Mouse (Mus musculus): Measurements from ENCODE around the gene Taf1b. TPM values are rescaled to one million over a fixed set of nuclear protein-coding genes. Genes with fewer than 3 reads are reported as not detected.
"Not testable (repeated sequence)": the region's sequence is repeated elsewhere in the genome, so short reads cannot be mapped to it uniquely, and the experiment has no call there.

Gene Taf1b
- polyA plus RNA-seq (2015; fragmentation: Nextera tagmentation; extraction: Ambion mirVana): 36.1 and 37.9 TPM in 2 replicates

GRCm38 (mm10) chr12:24498150-24498840, at the start of gene Taf1b:
Gene Taf1b, plus strand, starts transcription at chr12:24498359.
- ATAC-seq: peak; percentile 90
- H3K4me1 ChIP-seq (ENCODE audit: control insufficient read depth, insufficient read depth, low read length): no peaks in the 10 kb centered on the region
- H3K9ac ChIP-seq (ENCODE audit: low read depth, low read length): peak within 1 kb of the TSS; percentile 88
- peak within 1 kb of the TSS; percentile 74 for H3K4me3 ChIP-seq (ENCODE audit: low read depth, low read length)
- peak within 1 kb of the TSS; percentile 58 for H3K4me2 ChIP-seq (ENCODE audit: low read length)
- peak within 1 kb of the TSS; percentile 54 for H3K27ac ChIP-seq (ENCODE audit: low read length)
- H3K36me3 ChIP-seq (ENCODE audit: control insufficient read depth, insufficient read depth, low read length): no peaks in the 10 kb centered on the region
- no peaks in the 10 kb centered on the region for H3K27me3 ChIP-seq (ENCODE audit: control insufficient read depth, insufficient read depth, low read depth, low read length)
- no peaks in the 10 kb centered on the region for H3K9me3 ChIP-seq (replicated peaks; ENCODE audit: control insufficient read depth, low read length, poor library complexity, severe bottlenecking)
- 9% methylated on average over 31 of the region's 31 CpGs for WGBS

GRCm38 (mm10) chr12:24460406-24460805, 37.8 kb upstream of the Taf1b start:
- no peaks in the 10 kb centered on the region for H3K9me3 ChIP-seq (replicated peaks; ENCODE audit: control insufficient read depth, low read length, poor library complexity, severe bottlenecking)
- WGBS: 93% methylated on average over 10 of the region's 10 CpGs
- H3K4me2 ChIP-seq (ENCODE audit: low read length): no peak overlapping the region
- H3K27me3 ChIP-seq (ENCODE audit: control insufficient read depth, insufficient read depth, low read depth, low read length): no peaks in the 10 kb centered on the region
- no peak overlapping the region for H3K4me3 ChIP-seq (ENCODE audit: low read depth, low read length)
- H3K36me3 ChIP-seq (ENCODE audit: control insufficient read depth, insufficient read depth, low read length): no peaks in the 10 kb centered on the region
- H3K4me1 ChIP-seq (ENCODE audit: control insufficient read depth, insufficient read depth, low read length): no peaks in the 10 kb centered on the region
- H3K27ac ChIP-seq (ENCODE audit: low read length): no peak overlapping the region
- H3K9ac ChIP-seq (ENCODE audit: low read depth, low read length): no peak overlapping the region
- no peak for ATAC-seq

GRCm38 (mm10) chr12:24462121-24462520, 36.0 kb upstream of the Taf1b start:
- not testable (repeated sequence) for H3K9ac ChIP-seq (ENCODE audit: low read depth, low read length); ATAC-seq; H3K4me1 ChIP-seq (ENCODE audit: control insufficient read depth, insufficient read depth, low read length); H3K36me3 ChIP-seq (ENCODE audit: control insufficient read depth, insufficient read depth, low read length); H3K27ac ChIP-seq (ENCODE audit: low read length); H3K4me3 ChIP-seq (ENCODE audit: low read depth, low read length); H3K27me3 ChIP-seq (ENCODE audit: control insufficient read depth, insufficient read depth, low read depth, low read length); H3K9me3 ChIP-seq (replicated peaks; ENCODE audit: control insufficient read depth, low read length, poor library complexity, severe bottlenecking); H3K4me2 ChIP-seq (ENCODE audit: low read length)
- 41% methylated on average over 4 of the region's 4 CpGs for WGBS

- not testable (repeated sequence) for H3K36me3 ChIP-seq (ENCODE audit: control insufficient read depth, insufficient read depth, low read length); H3K9ac ChIP-seq (ENCODE audit: low read depth, low read length); H3K4me2 ChIP-seq (ENCODE audit: low read length); H3K27ac ChIP-seq (ENCODE audit: low read length); H3K9me3 ChIP-seq (replicated peaks; ENCODE audit: control insufficient read depth, low read length, poor library complexity, severe bottlenecking); H3K4me3 ChIP-seq (ENCODE audit: low read depth, low read length); H3K4me1 ChIP-seq (ENCODE audit: control insufficient read depth, insufficient read depth, low read length); ATAC-seq; H3K27me3 ChIP-seq (ENCODE audit: control insufficient read depth, insufficient read depth, low read depth, low read length)
- WGBS: 89% methylated on average over 6 of the region's 6 CpGs
Measured at GRCm38 (mm10) chr12:24463490-24463889, 34.7 kb upstream of the Taf1b start.

- ATAC-seq: no peak
- Histone ChIP-seq H3K4me3 (ENCODE audit: low read depth, low read length) (no peak overlapping the region), H3K27me3 (ENCODE audit: control insufficient read depth, insufficient read depth, low read depth, low read length) (no peaks in the 10 kb centered on the region), H3K4me1 (ENCODE audit: control insufficient read depth, insufficient read depth, low read length) (no peaks in the 10 kb centered on the region), H3K4me2 (ENCODE audit: low read length) (no peak overlapping the region), H3K36me3 (ENCODE audit: control insufficient read depth, insufficient read depth, low read length) (no peaks in the 10 kb centered on the region), H3K9me3 (replicated peaks; ENCODE audit: control insufficient read depth, low read length, poor library complexity, severe bottlenecking) (no peaks in the 10 kb centered on the region), H3K27ac (ENCODE audit: low read length) (no peak overlapping the region), H3K9ac (ENCODE audit: low read depth, low read length) (no peak overlapping the region)
- WGBS: 88% methylated on average over 2 of the region's 2 CpGs
Measured at GRCm38 (mm10) chr12:24468966-24469365, 29.2 kb upstream of the Taf1b start.

- WGBS: 21% methylated on average over 4 of the region's 4 CpGs
- Histone ChIP-seq H3K4me2 (ENCODE audit: low read length) (no peak overlapping the region), H3K27ac (ENCODE audit: low read length) (no peak overlapping the region), H3K4me1 (ENCODE audit: control insufficient read depth, insufficient read depth, low read length) (no peaks in the 10 kb centered on the region), H3K36me3 (ENCODE audit: control insufficient read depth, insufficient read depth, low read length) (no peaks in the 10 kb centered on the region), H3K9ac (ENCODE audit: low read depth, low read length) (no peak overlapping the region), H3K4me3 (ENCODE audit: low read depth, low read length) (no peak overlapping the region), H3K27me3 (ENCODE audit: control insufficient read depth, insufficient read depth, low read depth, low read length) (no peaks in the 10 kb centered on the region), H3K9me3 (replicated peaks; ENCODE audit: control insufficient read depth, low read length, poor library complexity, severe bottlenecking) (no peaks in the 10 kb centered on the region)
- ATAC-seq: no peak
Measured at GRCm38 (mm10) chr12:24470943-24471342, 27.2 kb upstream of the Taf1b start.

GRCm38 (mm10) chr12:24473221-24473620, 24.9 kb upstream of the Taf1b start:
- no peak overlapping the region for H3K9ac ChIP-seq (ENCODE audit: low read depth, low read length)
- no peaks in the 10 kb centered on the region for H3K9me3 ChIP-seq (replicated peaks; ENCODE audit: control insufficient read depth, low read length, poor library complexity, severe bottlenecking)
- no peak overlapping the region for H3K4me3 ChIP-seq (ENCODE audit: low read depth, low read length)
- H3K4me2 ChIP-seq (ENCODE audit: low read length): no peak overlapping the region
- H3K36me3 ChIP-seq (ENCODE audit: control insufficient read depth, insufficient read depth, low read length): no peaks in the 10 kb centered on the region
- H3K27ac ChIP-seq (ENCODE audit: low read length): no peak overlapping the region
- no peaks in the 10 kb centered on the region for H3K27me3 ChIP-seq (ENCODE audit: control insufficient read depth, insufficient read depth, low read depth, low read length)
- no peak for ATAC-seq
- no peaks in the 10 kb centered on the region for H3K4me1 ChIP-seq (ENCODE audit: control insufficient read depth, insufficient read depth, low read length)
- WGBS: 78% methylated on average over 3 of the region's 3 CpGs

- no peaks in the 10 kb centered on the region for H3K36me3 ChIP-seq (ENCODE audit: control insufficient read depth, insufficient read depth, low read length)
- H3K27ac ChIP-seq (ENCODE audit: low read length): no peak overlapping the region
- no peaks in the 10 kb centered on the region for H3K4me1 ChIP-seq (ENCODE audit: control insufficient read depth, insufficient read depth, low read length)
- WGBS: 94% methylated on average over 4 of the region's 4 CpGs
- no peak overlapping the region for H3K4me2 ChIP-seq (ENCODE audit: low read length)
- no peak overlapping the region for H3K4me3 ChIP-seq (ENCODE audit: low read depth, low read length)
- H3K9ac ChIP-seq (ENCODE audit: low read depth, low read length): no peak overlapping the region
- no peaks in the 10 kb centered on the region for H3K27me3 ChIP-seq (ENCODE audit: control insufficient read depth, insufficient read depth, low read depth, low read length)
- H3K9me3 ChIP-seq (replicated peaks; ENCODE audit: control insufficient read depth, low read length, poor library complexity, severe bottlenecking): no peaks in the 10 kb centered on the region
- ATAC-seq: no peak
Measured at GRCm38 (mm10) chr12:24484930-24485329, 13.2 kb upstream of the Taf1b start.

- Histone ChIP-seq H3K4me3 (ENCODE audit: low read depth, low read length) (no peak overlapping the region), H3K9me3 (replicated peaks; ENCODE audit: control insufficient read depth, low read length, poor library complexity, severe bottlenecking) (no peaks in the 10 kb centered on the region), H3K27ac (ENCODE audit: low read length) (no peak overlapping the region), H3K4me2 (ENCODE audit: low read length) (no peak overlapping the region), H3K9ac (ENCODE audit: low read depth, low read length) (no peak overlapping the region), H3K36me3 (ENCODE audit: control insufficient read depth, insufficient read depth, low read length) (no peaks in the 10 kb centered on the region), H3K27me3 (ENCODE audit: control insufficient read depth, insufficient read depth, low read depth, low read length) (no peaks in the 10 kb centered on the region), H3K4me1 (ENCODE audit: control insufficient read depth, insufficient read depth, low read length) (no peaks in the 10 kb centered on the region)
- 95% methylated on average over 1 of the region's 1 CpGs for WGBS
- ATAC-seq: no peak
Measured at GRCm38 (mm10) chr12:24486882-24487281, 11.3 kb upstream of the Taf1b start.

Measured in midbrain, embryonic 16.5 days (tissue).